Mouse (Mus musculus) MEL-GATA-1-ER (cell line): ENCODE measurements around the gene Thsd4.
"Not testable (repeated sequence)": the region's sequence is repeated elsewhere in the genome, so short reads cannot be mapped to it uniquely, and the experiment has no call there.

Experiments used
- DNase-seq: peaks from one replicate; pipeline ENCODE4 v3.0.0-alpha.2; 2012; ENCODE audit warnings: low read depth; ENCODE audit errors: extremely low read depth

The Thsd4 gene

DNA sequence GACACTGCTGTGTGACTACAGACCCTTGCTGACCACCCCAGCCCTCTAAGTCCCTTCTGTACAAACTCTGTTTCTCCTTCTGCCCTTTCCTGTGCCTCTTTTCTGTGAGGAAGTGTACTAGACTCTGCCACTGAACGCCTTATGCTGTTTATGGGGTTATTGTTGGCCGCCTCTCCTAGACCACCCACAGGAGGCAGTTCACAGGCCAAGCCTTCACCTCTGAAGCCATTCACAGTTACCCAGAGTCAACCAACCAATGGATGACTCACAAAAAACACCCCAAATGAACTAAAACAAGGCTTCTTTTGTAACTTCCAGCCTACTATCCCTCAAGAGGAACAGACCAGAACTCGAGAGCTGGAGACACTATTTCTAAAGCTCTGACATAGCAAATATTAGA lies 520.4 kb downstream of the Thsd4 start:
- no peak for DNase-seq

DNA sequence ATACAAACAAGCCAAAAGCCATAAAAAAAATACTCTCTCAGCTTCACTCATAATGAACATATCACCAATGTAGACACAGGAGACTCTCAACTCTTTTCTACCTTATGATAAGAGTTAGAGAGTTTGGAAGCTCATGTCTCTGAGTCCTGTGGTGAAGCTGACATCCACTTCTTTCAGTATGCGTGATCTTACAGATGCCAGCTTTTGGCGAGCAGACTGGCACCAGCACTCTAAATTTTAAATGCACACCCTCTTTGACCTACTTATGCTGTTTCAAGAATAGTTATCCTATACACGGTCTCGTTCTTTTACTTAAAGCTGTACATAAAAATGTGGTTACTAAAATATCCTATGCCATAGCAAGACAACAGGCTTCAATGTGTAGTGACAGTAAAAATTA lies 524.1 kb downstream of the Thsd4 start:
- no peak for DNase-seq

DNA sequence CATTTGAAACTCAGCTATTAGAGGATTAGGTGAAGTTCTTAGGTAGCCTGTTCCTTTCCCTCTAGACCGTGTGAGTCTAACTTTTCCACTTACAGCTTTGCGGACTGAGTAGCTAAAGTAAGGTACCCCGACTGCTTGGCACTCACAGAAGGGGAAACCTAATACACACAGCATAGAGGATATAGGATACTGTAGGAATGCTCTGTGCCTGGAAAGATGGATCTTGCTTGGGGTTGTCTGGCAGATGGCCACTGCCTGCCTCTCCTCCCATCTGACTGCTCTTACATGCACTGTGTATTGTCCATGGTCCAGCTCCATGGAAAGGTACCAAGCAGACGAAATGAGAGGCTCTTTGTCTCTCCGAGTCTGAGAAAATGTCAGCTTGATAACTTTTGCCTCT lies 530.4 kb downstream of the Thsd4 start:
- DNase-seq: no peak

DNA sequence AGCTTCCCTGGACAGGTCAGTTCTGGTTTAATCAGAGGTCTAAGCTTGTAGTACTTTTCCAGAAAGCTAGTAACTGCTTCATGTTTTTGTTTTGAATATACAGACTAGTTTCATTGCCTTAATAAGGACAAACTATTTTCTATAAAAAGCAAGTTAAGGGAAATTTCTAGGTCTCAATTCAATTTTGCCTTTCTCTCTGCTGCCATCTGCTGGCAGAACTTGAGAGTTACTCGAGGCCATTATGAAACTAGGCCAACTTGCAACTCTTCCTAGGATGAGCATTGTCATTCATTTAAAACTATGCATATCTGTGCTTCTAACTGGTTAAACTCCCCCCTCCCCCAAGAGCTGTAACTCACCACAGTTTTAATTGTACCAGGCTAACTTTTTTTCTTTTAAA lies 532.0 kb downstream of the Thsd4 start:
- DNase-seq: peak; percentile 33

DNA sequence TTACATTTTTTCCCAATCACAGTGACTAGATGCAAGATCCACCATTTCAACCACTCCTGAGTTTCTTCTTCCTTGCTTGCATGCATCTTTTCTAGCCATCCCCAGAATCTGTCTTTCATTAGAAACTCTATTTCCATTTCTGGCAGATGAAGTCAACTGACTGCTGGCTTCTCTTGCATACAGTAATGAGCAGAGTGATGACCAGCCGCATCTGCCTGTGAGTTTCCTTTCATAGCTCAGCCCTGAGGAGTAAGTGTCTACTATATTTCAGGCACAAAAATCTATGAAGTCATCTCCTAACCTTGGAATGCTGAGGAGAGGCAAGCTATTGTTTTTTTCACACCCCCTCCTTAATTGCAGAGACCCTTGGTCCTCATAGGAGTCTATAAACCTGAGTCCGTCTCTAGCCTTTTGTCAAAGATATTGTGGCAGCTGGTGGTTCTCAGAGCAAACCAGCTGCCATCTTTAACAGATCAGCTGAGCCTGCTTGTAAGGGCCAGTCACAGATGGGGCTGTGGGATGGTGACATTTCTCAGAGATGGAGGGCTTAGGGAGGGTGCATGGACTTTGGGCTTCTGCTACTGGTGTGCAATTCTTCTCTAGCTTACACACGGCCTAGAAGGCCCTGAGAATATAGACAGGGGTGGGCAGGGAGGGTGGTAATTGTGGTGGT lies 535.8 kb downstream of the Thsd4 start:
- DNase-seq: no peak

DNA sequence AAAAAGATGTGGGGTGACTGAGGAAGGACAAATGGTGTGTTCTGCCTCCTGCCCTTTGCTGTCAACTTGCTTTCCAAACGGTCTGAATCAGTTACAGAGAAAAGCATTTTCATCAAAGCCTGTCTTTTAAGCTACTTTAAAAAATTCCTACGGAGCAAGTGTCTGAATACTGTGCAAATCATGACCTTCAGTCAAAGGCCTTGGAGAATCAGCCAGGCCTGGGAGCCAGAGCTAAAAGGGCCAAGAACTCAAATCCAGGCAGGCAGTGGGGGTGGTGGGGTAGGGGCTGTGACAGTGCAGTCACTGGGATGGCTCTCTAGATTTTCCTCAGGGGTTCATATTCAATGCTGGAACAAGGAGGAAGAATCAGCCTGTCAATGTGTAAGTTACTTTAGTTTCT lies 540.7 kb downstream of the Thsd4 start:
- DNase-seq: no peak

DNA sequence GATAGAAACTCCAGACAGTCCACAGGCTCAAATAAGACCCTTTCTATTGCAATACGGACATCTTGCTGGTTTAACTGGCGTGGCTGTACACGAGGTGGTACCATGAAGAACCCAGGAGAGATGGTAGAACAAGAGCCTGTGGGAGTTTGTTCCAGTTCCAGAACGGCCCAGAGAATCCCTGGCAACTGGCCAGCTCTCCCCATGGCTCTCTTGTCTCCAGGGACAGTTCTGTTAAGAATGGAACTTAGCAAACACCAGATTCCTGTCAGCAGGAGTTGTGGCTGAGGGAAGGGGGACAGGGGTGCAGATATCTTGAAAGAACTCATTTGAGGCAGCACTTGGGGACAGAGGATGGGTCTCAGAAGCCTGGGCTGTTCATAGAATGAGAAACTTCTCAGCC lies 550.6 kb downstream of the Thsd4 start:
- no peak for DNase-seq

DNA sequence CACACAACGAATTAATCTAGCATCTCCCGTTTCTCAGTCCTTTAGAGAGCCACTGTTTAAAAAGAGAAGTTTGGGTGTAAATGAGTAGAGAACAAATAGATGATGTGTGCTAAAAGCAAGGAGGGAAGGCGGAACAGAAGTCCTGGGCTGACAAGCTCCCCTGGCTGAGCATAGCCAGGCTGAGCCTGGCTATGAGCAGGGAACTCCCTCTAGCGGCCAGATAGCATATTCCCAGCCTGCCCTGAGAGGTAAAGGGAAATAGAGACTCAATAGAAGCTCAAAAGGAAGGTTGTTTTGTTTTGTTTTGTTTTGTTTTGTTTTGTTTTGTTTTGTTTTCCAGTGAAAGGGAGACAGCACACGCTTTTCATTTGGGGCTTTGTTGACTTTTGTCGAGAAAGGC lies 552.5 kb downstream of the Thsd4 start:
- DNase-seq: peak; percentile 61

DNA sequence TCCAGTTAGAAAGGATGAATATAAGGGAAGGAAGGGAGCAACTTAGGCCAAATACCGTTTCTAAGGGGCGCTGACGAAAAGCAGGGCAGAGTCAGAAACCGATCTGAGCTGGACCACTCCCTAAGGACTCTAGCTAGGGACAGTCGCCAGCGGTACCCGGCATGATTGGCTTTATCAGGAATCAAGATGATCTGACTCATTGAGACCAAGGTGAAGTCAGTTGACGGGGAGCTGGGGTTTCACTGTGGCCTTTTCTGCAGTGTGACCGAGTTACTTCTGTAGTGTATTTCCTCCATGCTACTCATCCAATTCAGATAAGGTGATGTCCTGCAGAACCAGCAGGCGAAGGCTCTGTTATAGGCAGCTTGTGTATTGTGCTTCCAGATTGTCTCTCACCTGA lies 556.8 kb downstream of the Thsd4 start:
- DNase-seq: no peak

DNA sequence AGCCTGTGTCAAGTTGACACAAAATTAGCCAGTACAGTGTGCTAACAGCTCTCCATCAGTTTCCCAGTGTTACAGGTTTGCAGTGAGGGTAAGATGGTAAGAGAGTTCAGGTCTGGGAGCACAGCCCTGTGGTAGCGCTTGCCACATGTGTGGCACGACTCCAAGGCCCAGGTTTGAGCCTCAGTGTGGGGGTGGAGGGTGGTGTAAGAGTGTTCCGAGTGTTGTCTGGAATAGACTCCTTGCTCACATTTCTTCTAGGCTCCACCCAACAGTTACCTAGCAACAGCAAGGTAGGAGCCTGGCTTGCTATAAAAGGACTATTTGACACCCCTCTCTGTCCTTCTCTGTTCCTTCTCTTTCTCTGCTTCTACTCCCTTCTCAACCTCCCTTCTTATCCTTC lies 557.5 kb downstream of the Thsd4 start:
- no peak for DNase-seq

DNA sequence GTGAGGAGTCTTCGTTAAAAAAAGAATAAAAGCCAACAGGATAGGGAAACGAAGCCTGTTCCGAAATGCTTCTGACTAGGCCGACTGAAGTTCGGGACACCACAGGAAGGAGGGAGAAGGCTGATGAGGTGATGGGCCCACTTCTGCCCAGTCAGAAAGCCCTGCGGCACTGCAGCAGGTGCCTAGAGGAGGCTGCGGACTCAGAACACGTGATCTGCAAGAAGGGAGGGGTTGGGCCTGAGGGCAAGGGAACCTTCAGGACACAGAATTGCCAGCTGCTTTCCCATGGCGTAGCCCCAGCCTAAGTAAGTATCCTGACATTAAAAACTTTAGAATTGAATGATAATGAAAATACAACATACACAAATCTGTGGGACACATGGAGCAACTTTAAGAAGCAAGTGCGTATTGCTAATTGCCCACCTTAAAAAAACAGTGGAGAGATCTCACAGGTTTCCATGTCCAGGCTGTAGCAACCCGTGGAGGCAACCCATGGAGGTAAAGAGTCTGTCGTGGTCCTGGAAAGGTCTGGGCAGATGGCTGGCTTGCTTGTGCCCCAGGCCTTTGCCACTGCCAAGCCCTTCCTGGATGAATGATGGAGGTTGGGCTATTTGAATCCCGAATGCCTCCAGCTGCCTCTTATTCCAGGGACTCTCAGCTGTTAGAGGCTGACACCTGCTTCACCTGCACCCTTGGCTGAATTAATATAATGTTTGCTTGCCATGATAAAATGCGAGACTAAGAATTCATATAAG lies 560.5 kb downstream of the Thsd4 start:
- DNase-seq: no peak

DNA sequence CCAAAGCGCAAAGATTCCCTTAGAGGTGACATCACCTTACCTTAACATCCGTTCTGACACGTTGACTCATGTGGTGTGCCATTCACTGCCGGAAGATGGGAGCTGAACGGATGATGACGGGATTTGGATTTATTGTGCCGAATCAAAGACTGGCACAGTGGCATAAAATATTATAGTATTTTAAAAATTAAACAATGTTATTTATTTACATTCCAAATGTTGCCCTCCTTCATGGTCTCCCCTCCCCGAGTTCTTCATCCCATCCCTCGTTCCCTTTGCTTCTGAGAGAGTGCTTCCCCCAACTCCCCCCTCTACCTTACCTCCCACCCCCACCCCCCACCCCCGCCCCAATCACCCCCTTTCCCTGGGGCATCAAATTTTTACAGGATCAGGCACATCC lies 561.3 kb downstream of the Thsd4 start, which contains the start of gene Nr2e3:
TSS of gene Nr2e3 (minus strand) at position 101 of the 400 bp plus-strand sequence.
- no peak for DNase-seq

DNA sequence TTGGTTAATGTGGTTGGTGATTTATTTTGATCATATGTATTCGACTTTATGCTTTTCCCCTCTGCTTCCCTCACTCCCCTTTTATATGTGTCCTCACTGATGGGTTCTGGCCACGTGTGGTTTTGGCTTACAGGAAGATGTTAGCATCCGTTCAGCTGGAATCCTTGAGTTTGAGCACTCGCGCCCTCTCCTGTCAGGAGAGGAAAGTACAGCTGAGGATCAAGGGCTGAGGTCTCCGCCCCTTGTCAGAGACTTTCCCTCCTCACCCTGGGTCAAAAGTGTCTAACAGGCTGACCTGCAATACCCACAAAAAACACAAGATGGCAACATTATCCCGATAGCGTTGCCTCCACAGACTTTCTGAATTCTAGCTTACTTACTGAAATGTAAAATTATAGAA lies 562.6 kb downstream of the Thsd4 start:
- peak; percentile 83 for DNase-seq

DNA sequence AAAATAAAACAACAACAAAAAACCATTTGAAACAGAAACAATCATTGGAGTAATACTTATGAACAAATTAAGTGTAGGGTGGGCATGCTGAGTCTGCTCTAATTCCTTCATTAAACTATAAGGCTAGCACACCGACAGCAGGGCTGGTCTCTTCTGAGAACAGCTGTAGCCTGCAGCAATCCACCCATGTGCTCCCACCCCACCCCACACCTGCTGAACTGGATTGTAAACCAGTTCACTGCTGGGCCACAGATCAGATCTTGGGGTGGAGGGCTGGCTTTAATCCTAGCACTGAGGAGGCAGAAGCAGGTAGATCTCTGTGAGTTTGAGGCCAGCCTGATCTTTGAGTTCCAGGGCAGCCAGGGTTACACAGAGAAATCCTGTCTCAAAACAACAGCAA lies 563.7 kb downstream of the Thsd4 start:
- not testable (repeated sequence) for DNase-seq

DNA sequence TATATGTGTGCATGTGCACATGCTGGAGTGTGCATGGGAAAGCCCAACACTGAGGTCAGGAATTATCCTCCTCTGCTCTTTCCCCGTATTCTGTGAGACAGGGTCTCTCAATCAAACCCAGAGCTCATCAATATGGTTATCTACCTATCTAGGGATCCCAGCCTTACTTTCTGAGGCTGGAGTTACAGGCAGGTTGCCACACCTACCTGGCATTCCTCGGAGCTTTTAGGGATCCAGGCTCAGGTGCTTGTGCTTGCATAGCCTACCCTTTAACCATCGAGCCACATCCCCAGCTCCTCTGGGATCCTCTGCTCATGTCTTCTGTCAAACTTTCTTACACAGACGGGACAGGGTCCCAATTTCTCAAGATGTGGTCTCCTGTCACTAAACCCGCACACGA lies 565.4 kb downstream of the Thsd4 start:
- DNase-seq: no peak

DNA sequence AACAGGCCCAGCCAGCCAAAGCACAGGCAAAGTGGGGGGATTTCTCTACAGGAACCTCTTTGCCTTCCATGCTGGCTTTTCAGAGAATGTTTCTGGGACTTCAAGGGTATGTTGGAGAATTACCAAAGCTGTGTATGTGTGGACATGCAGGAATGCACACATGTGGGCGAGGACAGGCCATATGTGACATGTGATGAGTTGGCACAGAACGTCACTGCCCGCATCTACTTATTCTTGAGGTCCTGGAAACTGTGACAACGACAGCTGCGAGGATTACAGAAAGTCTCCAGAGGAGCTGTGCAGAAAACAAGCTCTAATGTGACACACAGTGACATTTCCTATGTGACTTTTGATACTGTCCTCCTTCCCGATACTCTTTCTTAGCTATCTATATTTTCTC lies 566.2 kb downstream of the Thsd4 start:
- DNase-seq: no peak

DNA sequence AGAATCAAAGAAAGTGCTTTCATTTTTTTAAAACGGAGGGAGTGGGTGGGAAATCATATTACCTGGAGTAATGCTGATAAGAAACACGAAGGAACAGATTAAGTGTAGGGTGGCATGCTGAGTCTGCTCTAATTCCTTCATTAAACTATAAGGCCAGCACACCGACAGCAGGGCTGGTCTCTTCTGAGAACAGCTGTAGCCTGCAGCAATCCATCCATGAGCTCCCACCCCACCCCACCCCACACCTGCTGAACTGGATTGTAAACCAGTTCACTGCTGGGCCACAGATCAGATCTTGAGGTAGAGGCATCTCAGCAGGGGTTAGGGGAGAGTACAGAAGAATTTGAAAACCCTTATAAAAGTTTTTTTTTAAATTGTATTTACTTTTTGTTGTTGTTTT lies 566.6 kb downstream of the Thsd4 start:
- no peak for DNase-seq

DNA sequence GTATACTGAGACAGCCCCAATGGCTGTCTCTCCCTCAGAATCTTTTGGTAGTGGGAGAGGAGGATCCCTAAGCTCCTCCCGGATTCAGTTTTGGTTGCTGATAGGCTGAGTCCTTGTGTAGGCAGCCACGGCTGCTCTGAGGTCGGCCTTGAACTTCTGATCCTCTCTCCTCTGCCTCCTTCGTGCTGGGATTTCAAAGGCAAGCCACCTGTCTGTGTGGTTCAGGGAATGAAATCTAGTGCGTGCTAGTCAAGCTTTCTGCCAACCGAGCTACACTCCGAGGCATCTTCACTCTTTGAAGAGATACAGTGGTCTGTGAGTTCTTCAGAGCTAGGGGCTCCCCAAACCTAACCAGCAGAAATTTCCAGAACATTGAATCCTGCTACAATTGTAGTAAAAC lies 568.3 kb downstream of the Thsd4 start:
- no peak for DNase-seq

DNA sequence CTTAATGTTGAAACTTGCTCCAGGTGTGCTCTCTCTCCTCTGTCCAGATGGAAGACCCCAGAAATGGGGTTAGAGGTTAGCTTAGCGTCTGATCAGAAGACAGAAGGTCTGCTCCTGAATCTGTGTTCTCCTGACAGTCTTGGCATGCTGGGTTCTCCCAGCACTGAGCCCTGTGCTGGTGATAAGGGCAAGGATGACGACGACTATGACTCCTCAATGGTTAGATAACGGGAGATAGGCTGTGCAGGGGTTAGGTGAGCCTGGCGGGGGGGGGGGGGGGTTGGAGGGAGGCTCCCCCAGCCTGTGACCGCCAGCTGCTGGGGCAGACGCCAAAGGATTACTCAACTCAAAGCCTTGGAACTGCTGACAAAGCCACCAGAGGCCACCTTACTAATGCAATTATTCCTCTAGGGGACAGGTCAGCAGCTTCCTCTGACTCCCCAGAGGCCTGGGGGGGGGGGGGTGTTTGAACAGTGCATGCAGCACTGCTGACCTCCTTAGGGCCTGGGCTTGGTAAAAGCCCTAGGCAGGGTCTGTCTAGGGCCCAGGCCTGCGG lies 569.3 kb downstream of the Thsd4 start:
- no peak for DNase-seq

DNA sequence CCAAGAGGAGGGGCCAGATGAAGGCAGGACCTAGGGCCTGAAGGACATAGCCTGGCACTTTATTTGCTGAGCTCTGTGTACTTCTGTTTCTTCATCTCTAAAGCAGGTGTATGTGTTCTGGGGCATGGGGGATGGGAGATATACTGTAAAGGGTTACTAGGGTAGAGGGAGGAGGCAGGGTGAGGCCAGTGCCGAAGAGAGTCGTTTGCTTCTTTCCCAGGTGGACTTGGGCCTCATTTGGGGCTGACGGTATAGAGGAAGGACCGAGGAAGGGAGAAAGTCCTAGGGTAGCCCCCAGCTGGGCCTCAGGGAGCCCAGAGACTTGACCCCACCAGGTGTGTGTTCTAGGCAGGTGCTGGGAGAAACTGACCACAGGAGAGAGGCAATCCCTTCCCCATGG lies 569.9 kb downstream of the Thsd4 start:
- DNase-seq: no peak

DNA sequence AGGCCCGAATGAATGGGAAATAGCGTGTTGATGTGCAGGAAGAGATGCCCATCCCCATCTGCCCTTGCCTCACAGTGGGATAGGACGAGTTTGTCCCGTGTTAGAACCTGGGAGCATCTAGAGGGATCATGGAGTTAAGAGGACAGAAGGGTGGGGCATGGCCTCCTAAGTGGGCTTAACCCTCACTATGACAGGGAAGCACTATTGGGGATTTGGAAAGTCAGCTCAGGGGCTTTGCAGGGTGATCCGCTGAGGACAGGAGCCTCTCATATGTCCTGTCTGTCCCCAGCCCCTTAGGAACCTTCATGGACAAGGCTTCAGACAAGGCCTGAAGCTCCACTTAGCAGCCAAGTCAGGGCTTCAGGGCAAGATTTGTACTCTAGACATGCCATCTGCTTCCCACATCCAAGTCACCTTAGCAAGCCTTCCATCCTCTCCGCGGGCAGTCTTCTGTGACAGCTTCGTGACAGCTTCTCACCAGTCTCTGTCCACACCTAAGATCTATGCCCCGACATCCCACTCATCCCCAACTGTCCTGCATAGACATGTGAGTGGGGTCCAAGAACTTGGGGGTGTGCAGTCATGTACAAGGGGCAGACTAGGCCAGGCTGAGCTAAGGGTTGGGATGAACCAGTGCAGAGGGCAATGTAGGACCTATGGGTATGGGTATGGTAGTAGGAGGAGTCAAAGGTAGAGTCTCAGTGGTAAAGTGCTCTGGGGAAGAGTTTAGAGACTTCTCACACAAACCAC lies 570.7 kb downstream of the Thsd4 start:
- DNase-seq: no peak

DNA sequence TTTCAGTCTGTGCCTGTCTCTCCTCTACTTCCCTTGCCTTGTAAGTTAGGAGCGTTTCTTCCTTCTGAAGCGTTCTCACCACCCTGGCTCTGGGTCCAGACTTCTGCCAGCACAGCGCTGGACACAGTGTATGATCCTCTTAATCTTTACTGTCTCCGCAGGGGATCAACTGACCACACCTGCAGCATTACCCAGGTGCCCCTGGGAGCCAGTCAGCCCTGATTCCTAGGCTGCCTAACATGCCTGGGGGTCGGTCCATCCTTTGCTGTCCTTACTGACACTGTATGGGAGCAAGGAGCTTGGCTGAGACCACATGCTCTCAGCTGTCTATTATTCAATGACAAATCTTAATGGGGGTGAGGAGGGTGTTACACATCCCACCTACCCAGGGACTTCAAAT lies 571.9 kb downstream of the Thsd4 start:
- DNase-seq: no peak
